Mouse (Mus musculus) liver, postnatal 0 days (tissue): ENCODE results near the gene Rbbp5. TPM values are rescaled to one million over a fixed set of nuclear protein-coding genes. Genes with fewer than 3 reads are reported as not detected.

Experiments
- ATAC-seq: fragments of 200-750 bp; cut with Nextera tagmentation; 2 replicates; pipeline ENCODE4 v1.8.0; 2017; ENCODE audit warnings: mild to moderate bottlenecking, moderate library complexity
- DNase-seq: peaks from one replicate; pipeline ENCODE4 v3.0.0-alpha.2; 2016
- H3K27ac ChIP-seq: fragments of 300-500 bp; sonication (generic); 2 replicates; pipeline ENCODE4 v1.5.1; 2014; ENCODE audit warnings: antibody characterized with exemption, moderate library complexity, mild to moderate bottlenecking, low read depth
- H3K27me3 ChIP-seq: fragments of 300-500 bp; sonication (generic); 2 replicates; pipeline ENCODE4 v1.6.1; 2014; ENCODE audit warnings: low read length, control low read depth, mixed read lengths; ENCODE audit not compliant: insufficient read depth
- H3K36me3 ChIP-seq: fragments of 300-500 bp; sonication (generic); replicated peaks from 2 replicates; pipeline ENCODE4 v1.6.1; 2014; ENCODE audit warnings: mild to moderate bottlenecking, control low read depth, low read length, moderate library complexity, mixed read lengths; ENCODE audit not compliant: insufficient read depth
- H3K4me1 ChIP-seq: fragments of 300-500 bp; sonication (generic); 2 replicates; pipeline ENCODE4 v1.6.1; 2014; ENCODE audit warnings: antibody characterized with exemption, mild to moderate bottlenecking, control low read depth; ENCODE audit not compliant: insufficient read depth
- H3K4me2 ChIP-seq: fragments of 300-500 bp; sonication (generic); 2 replicates; pipeline ENCODE4 v1.6.1; 2014; ENCODE audit warnings: low read depth, mild to moderate bottlenecking, low read length, moderate library complexity, mixed read lengths
- H3K4me3 ChIP-seq: fragments of 300-500 bp; sonication (generic); 2 replicates; pipeline ENCODE4 v1.5.1; 2014; ENCODE audit warnings: low read depth, low read length
- H3K9ac ChIP-seq: fragments of 300-500 bp; sonication (generic); replicated peaks from 2 replicates; pipeline ENCODE4 v1.6.1; 2014; ENCODE audit warnings: mild to moderate bottlenecking, moderate library complexity
- H3K9me3 ChIP-seq: fragments of 300-500 bp; sonication (generic); 2 replicates; pipeline ENCODE4 v1.6.1; 2016; ENCODE audit warnings: mild to moderate bottlenecking, control low read depth, low read length, mixed read lengths
- CTCF ChIP-seq: sonication (generic); IDR thresholded peaks from 2 replicates; pipeline ENCODE4 v1.5.1; 2016; ENCODE audit warnings: antibody characterized with exemption, low read depth
- EP300 ChIP-seq: IDR thresholded peaks from 2 replicates; pipeline ENCODE4 v1.6.1; 2016; ENCODE audit warnings: antibody characterized with exemption, low read depth, mild to moderate bottlenecking
- WGBS: fragments of 180-500 bp; shearing (Covaris S2); extraction: QIAGEN DNeasy Blood & Tissue Kit; methylation state at CpG from one replicate; pipeline ENCODE4 v1.1.7; 2014; ENCODE audit not compliant: insufficient replicate concordance; 5-methylcytosine and 5-hydroxymethylcytosine counted together
- polyA plus RNA-seq: library from polyadenylated mRNA; unstranded; fragments of >200 nt; fragmentation: Nextera tagmentation; extraction: Ambion mirVana; gene quantifications from 2 replicates; pipeline ENCODE4 v1.2.1, GENCODE M21; 2015

The Rbbp5 gene
- polyA plus RNA-seq, 1 experiment from 2014 or later, result 13.1 TPM

DNA sequence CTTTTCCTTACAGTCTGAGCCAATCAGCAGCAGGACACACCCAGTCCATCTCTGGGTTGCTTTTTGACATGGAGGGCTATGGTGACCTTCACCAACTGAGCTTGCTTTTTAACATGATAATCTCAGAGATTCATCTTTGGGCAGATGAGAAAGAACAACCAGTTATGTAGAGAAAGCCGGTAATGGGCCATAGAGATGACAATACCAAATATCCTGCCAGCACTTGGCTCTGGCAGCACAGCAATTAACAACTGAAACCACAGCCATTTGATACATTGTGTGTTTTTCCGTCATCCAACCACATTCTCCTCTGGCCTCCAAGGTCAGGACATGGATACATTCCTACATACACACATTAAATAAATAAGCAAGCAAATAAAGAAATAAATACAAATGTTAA, 6.1 kb upstream of the Rbbp5 start:
- no peak overlapping the region for H3K4me3 ChIP-seq
- H3K36me3 ChIP-seq, result 0 out of 2 replicates have a peak, but pooled peaks cover 6% of the 10 kb centered on the region
- H3K4me2 ChIP-seq, result no peak overlapping the region
- no peak for TF ChIP-seq EP300
- no peak for TF ChIP-seq CTCF
- no peaks in the 10 kb centered on the region for H3K9me3 ChIP-seq
- 86% methylated on average over 2 of the region's 2 CpGs for WGBS
- no peak overlapping the region for H3K27ac ChIP-seq
- H3K27me3 ChIP-seq, result no peaks in the 10 kb centered on the region
- no peak overlapping the region for H3K9ac ChIP-seq
- ATAC-seq (no peak), DNase-seq (no peak)
- H3K4me1 ChIP-seq, result no peaks in the 10 kb centered on the region; the same call in 1 of the 2 replicates

DNA sequence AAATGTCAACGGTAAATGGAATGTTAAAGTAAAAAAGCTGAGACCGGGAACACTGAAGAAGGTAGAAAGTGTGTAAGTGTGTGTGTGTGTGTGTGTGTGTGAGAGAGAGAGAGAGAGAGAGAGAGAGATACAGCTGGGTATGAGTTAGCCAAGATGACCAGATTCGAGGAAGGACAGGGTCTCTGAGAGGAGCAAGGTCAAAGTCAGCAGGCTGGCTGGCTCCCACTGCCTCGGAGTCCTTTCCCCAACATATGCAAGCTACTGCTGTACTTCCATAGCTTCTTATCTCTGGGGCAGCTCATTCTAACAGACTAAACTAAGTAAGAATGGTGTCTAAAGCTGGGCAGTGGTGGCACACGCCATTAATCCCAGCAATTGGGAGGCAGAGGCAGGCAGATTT, 5.7 kb upstream of the Rbbp5 start:
- H3K4me1 ChIP-seq, result no peaks in the 10 kb centered on the region; the same call in 1 of the 2 replicates
- no peak overlapping the region for H3K27ac ChIP-seq
- DNase-seq, result no peak
- WGBS, result 81% methylated on average over 5 of the region's 5 CpGs
- 0 out of 2 replicates have a peak, but pooled peaks cover 6% of the 10 kb centered on the region for H3K36me3 ChIP-seq
- TF ChIP-seq EP300 (no peak), CTCF (no peak)
- H3K4me2 ChIP-seq, result no peak overlapping the region
- no peaks in the 10 kb centered on the region for H3K9me3 ChIP-seq
- H3K27me3 ChIP-seq, result no peaks in the 10 kb centered on the region
- H3K4me3 ChIP-seq, result no peak overlapping the region
- no peak for ATAC-seq
- H3K9ac ChIP-seq, result no peak overlapping the region

GRCm38 (mm10) chr1:132472537-132472936, 4.6 kb upstream of the Rbbp5 start:
- Histone ChIP-seq H3K4me2 (no peak overlapping the region), H3K9ac (no peak overlapping the region), H3K36me3 (0 out of 2 replicates have a peak, but pooled peaks cover 2% of the 10 kb centered on the region), H3K9me3 (no peaks in the 10 kb centered on the region), H3K4me3 (no peak overlapping the region), H3K27ac (no peak overlapping the region), H3K27me3 (no peaks in the 10 kb centered on the region), H3K4me1 (no peaks in the 10 kb centered on the region; the same call in 1 of the 2 replicates)
- ATAC-seq (no peak), DNase-seq (no peak)
- 44% methylated on average over 5 of the region's 5 CpGs for WGBS
- no peak for TF ChIP-seq EP300
- peak; percentile 58 for TF ChIP-seq CTCF

DNA sequence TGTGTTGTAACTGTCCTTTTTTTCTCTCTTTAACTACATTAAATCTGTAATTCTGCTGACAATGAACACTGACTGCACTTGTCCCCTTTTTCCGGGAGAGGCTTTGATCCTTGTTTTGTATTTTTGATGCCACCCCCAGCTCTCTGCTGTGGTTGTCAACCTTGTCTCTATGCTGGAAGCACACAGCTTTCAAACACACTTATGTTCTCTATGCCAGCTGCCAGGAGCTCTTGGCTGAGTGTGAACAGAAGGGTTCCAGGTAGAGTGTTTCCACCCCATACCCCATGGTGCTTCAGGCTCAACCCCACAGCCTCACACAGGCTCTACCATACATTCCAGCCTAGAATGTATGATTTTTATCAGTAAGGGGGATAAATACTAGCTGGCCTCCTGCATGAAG, 2.7 kb upstream of the Rbbp5 start:
- Histone ChIP-seq H3K9me3 (no peaks in the 10 kb centered on the region), H3K27me3 (no peaks in the 10 kb centered on the region), H3K9ac (no peak overlapping the region), H3K4me1 (peaks cover 11% of the 10 kb centered on the region), H3K27ac (no peak overlapping the region), H3K4me2 (no peak overlapping the region), H3K4me3 (no peak overlapping the region), H3K36me3 (no peaks in the 10 kb centered on the region)
- TF ChIP-seq EP300 (no peak), CTCF (no peak)
- no peak for DNase-seq
- ATAC-seq, result no peak
- WGBS, result 77% methylated on average over 1 of the region's 1 CpGs

DNA sequence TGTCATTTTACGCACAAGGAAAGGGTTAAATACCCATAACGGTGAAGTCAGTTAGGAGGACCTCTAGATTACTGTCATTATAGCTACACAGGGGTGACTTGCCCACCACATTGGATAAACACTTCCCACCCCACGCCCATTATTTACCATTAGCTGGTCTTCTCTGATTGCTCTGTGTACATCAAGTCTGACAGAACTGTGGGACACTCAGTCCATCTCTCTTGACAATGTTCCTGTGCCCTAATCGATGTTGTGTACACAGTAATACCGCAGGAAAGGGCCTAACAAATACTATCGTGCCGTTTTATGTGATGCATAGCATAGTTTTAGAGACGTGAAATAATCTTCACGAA, 614 bp upstream of the Rbbp5 start:
- ATAC-seq (peak; percentile 82), DNase-seq (no peak)
- Histone ChIP-seq H3K4me3 (peak overlapping the region; percentile 88), H3K4me2 (peak overlapping the region; percentile 91), H3K27me3 (no peaks in the 10 kb centered on the region), H3K9ac (peak overlapping the region; percentile 91), H3K27ac (peak overlapping the region; percentile 85), H3K9me3 (no peaks in the 10 kb centered on the region), H3K36me3 (no peaks in the 10 kb centered on the region), H3K4me1 (peaks cover 11% of the 10 kb centered on the region)
- no peak for TF ChIP-seq EP300
- no peak for TF ChIP-seq CTCF
- 2% methylated on average over 9 of the region's 9 CpGs for WGBS

GRCm38 (mm10) chr1:132479438-132479837, 2.3 kb downstream of the Rbbp5 start:
- 73% methylated on average over 1 of the region's 1 CpGs for WGBS
- no peaks in the 10 kb centered on the region for H3K27me3 ChIP-seq
- H3K4me2 ChIP-seq, result no peak overlapping the region
- H3K9ac ChIP-seq, result no peak overlapping the region
- H3K4me1 ChIP-seq, result peaks cover 19% of the 10 kb centered on the region
- no peaks in the 10 kb centered on the region for H3K9me3 ChIP-seq
- no peaks in the 10 kb centered on the region for H3K36me3 ChIP-seq
- H3K27ac ChIP-seq, result no peak overlapping the region
- DNase-seq (no peak), ATAC-seq (no peak)
- H3K4me3 ChIP-seq, result no peak overlapping the region
- TF ChIP-seq EP300, result no peak
- TF ChIP-seq CTCF, result no peak

DNA sequence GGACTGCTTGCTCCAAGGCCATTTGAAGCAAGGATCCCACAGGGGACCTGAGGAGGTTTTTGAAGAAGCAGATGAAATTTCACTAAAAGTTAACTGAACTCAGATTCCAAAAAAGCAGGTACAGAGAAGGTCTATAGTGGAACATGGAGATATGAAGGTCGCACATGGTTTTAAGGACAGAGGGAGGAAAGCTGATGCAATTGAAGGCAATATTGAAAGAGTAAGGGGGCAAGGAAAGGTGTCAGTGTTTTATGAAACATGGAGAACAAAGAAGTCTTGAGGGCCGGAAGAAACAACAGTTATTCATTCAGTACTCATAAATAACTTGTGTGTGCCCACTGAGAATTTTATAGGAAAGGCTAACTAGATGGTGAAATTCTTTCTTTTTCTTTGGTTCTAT, 4.5 kb downstream of the Rbbp5 start:
- H3K4me1 ChIP-seq, result peaks cover 19% of the 10 kb centered on the region
- TF ChIP-seq CTCF (no peak), EP300 (no peak)
- DNase-seq (no peak), ATAC-seq (no peak)
- H3K36me3 ChIP-seq, result peaks cover 6% of the 10 kb centered on the region; the same call in 1 of the 2 replicates
- H3K27ac ChIP-seq, result no peak overlapping the region
- no peak overlapping the region for H3K9ac ChIP-seq
- no peak overlapping the region for H3K4me2 ChIP-seq
- no peak overlapping the region for H3K4me3 ChIP-seq
- H3K9me3 ChIP-seq, result no peaks in the 10 kb centered on the region
- H3K27me3 ChIP-seq, result no peaks in the 10 kb centered on the region
- WGBS, result 79% methylated on average over 2 of the region's 2 CpGs
